In the genomic region with DNA sequence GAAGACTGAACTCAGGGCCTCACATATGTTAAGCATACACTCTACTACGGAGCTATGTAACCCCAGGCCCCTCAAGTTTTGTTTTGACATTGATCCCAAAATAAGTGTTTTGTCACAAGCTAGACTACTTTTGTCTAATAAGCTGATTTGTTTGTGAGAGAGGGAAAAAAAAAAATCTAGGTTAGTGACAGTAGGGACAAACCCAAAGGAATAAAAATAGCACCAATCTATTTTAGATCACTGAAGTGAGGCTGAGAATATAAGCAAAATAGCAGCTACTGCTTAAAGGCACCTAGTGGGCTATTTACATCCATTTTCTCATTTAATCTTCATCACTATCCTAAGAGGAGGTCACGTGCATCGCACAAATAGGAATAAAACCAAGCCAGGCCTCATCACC, we compare ENCODE assay signal across 9 mouse cellular contexts. TPM values are rescaled to one million over a fixed set of nuclear protein-coding genes. Genes with fewer than 3 reads are reported as not detected.
A peak's percentile ranks its signal among the peaks of the same experiment; 100 is the strongest.
DNase-seq lines count a peak whose midpoint lies in the region; ATAC-seq and TF ChIP-seq lines count a peak whose summit lies in the region.
"Had no signal": no experiment of that assay in that cellular context is flagged by ENCODE, and none has a peak within 500 bp of the region (broad histone marks: within the 10 kb centered on the region; RNA-seq: fewer than 3 reads in every experiment).

No protein-coding gene starts in this region.

- H3K9me3 ChIP-seq in lung, embryonic 14.5 days (ENCODE audit: low read depth, low read length): no peaks in the 10 kb centered on the region
- no peaks in the 10 kb centered on the region for H3K9me3 ChIP-seq in limb, embryonic 10.5 days (replicated peaks)
- no peaks in the 10 kb centered on the region for H3K9me3 ChIP-seq in neural tube, embryonic 14.5 days (ENCODE audit: control insufficient read depth, low read length)

- intact Hi-C loops in left cerebral cortex, postnatal 14 days (cut with DNase I): loop anchor here (5.0 kb wide), 1 partner anchor 178 kb away; a partner anchor contains a TSS

- no peaks in the 10 kb centered on the region for H3K27me3 ChIP-seq in lung, embryonic 14.5 days (ENCODE audit: insufficient read depth, low read length)
- H3K27me3 ChIP-seq in limb, embryonic 10.5 days (ENCODE audit: low read depth, poor library complexity, severe bottlenecking): no peaks in the 10 kb centered on the region
- H3K27me3 ChIP-seq in neural tube, embryonic 14.5 days (ENCODE audit: control insufficient read depth, insufficient read depth, low read length): no peaks in the 10 kb centered on the region

- no peak for DNase-seq in lung, embryonic 14.5 days
- DNase-seq in lung, postnatal 36 days: no peak
- DNase-seq in limb, embryonic 10.5 days (ENCODE audit: low spot score): no peak
- no peak for DNase-seq in left cerebral cortex, postnatal 14 days (ENCODE audit: low spot score in 2 of 2)

- TF ChIP-seq CTCF in lung, embryonic 14.5 days (IDR thresholded peaks at IDR 0.05; ENCODE audit: low read depth): no peak
- no peak for TF ChIP-seq CTCF in embryonic fibroblast, embryonic 13.5 days (IDR thresholded peaks at IDR 0.05; ENCODE audit: borderline replicate concordance, insufficient read depth, low read length)

- peaks cover 5% of the 10 kb centered on the region for H3K4me1 ChIP-seq in lung, embryonic 14.5 days (ENCODE audit: insufficient read depth)
- no peaks in the 10 kb centered on the region for H3K4me1 ChIP-seq in embryonic fibroblast, embryonic 13.5 days (ENCODE audit: control insufficient read depth, insufficient read depth, low read length)
- H3K4me1 ChIP-seq in limb, embryonic 10.5 days: peaks cover 39% of the 10 kb centered on the region
- H3K4me1 ChIP-seq in neural tube, embryonic 14.5 days (ENCODE audit: control insufficient read depth, insufficient read depth, low read length): peaks cover 8% of the 10 kb centered on the region

- 85% methylated on average over 3 of the region's 3 CpGs for WGBS in lung, embryonic 14.5 days
- 92% methylated on average over 3 of the region's 3 CpGs for WGBS in limb, embryonic 10.5 days
- WGBS in neural tube, embryonic 14.5 days: 90% methylated on average over 3 of the region's 3 CpGs

- H3K4me3 ChIP-seq in lung, embryonic 14.5 days (ENCODE audit: low read depth, low read length): peak overlapping the region; percentile 82
- H3K4me3 ChIP-seq in embryonic fibroblast, embryonic 13.5 days (ENCODE audit: insufficient read depth, low read length): peak overlapping the region; percentile 76
- peak overlapping the region; percentile 87 for H3K4me3 ChIP-seq in limb, embryonic 10.5 days
- H3K4me3 ChIP-seq in neural tube, embryonic 14.5 days (ENCODE audit: low read depth, low read length): no peak overlapping the region; the same call in 1 of the 2 replicates

- peak overlapping the region; percentile 94 for H3K4me2 ChIP-seq in lung, embryonic 14.5 days
- H3K4me2 ChIP-seq in neural tube, embryonic 14.5 days (ENCODE audit: low read depth, low read length): peak overlapping the region; percentile 98

- peak overlapping the region; percentile 73 for H3K9ac ChIP-seq in lung, embryonic 14.5 days
- peak overlapping the region; percentile 82; the same call in 1 of the 2 replicates for H3K9ac ChIP-seq in neural tube, embryonic 14.5 days (replicated peaks; ENCODE audit: low read depth, low read length)

- no peak overlapping the region for H3K27ac ChIP-seq in lung, embryonic 14.5 days (ENCODE audit: low read depth)
- H3K27ac ChIP-seq in embryonic fibroblast, embryonic 13.5 days (ENCODE audit: insufficient read depth, low read length): no peak overlapping the region
- H3K27ac ChIP-seq in limb, embryonic 10.5 days: no peak overlapping the region
- H3K27ac ChIP-seq in neural tube, embryonic 14.5 days (ENCODE audit: low read depth, low read length): no peak overlapping the region

- no peak for ATAC-seq in lung, embryonic 14.5 days (ENCODE audit: insufficient read depth)
- no peak for ATAC-seq in neural tube, embryonic 14.5 days (ENCODE audit: low read depth)
- no peak for ATAC-seq in granulocyte monocyte progenitor cell, adult 5-6 weeks (replicated peaks; ENCODE audit: poor library complexity, severe bottlenecking)
- no peak for ATAC-seq in cerebellum, adult (ENCODE audit: insufficient number of reproducible peaks, low FRiP score, low TSS enrichment)

- TF ChIP-seq POLR2A in embryonic fibroblast, embryonic 13.5 days (IDR thresholded peaks at IDR 0.05; ENCODE audit: low read depth, low read length): no peak

- H3K36me3 ChIP-seq in lung, embryonic 14.5 days (ENCODE audit: insufficient read depth): peaks cover 13% of the 10 kb centered on the region
- H3K36me3 ChIP-seq in limb, embryonic 10.5 days: peaks cover 42% of the 10 kb centered on the region
- H3K36me3 ChIP-seq in neural tube, embryonic 14.5 days (ENCODE audit: control insufficient read depth, insufficient read depth, low read length): no peaks in the 10 kb centered on the region

RNA-seq across cellular contexts. Expression of a gene that starts 1.4 kb away (rescaled TPM):
- 64.9 and 65.8 TPM in 2 replicates for polyA plus RNA-seq in lung, embryonic 14.5 days (2014; fragmentation: Nextera tagmentation; extraction: Ambion mirVana)
- polyA plus RNA-seq in embryonic fibroblast, embryonic 13.5 days (2011; ENCODE audit: insufficient read length, low read depth, missing spikeins): 23.4 and 24.8 TPM in 2 replicates
- polyA plus RNA-seq in limb, embryonic 10.5 days (2016; fragmentation: Nextera tagmentation; extraction: Ambion mirVana): 92.0 and 92.4 TPM in 2 replicates
- polyA plus RNA-seq in neural tube, embryonic 14.5 days (2014; fragmentation: Nextera tagmentation; extraction: Ambion mirVana): 68.7 and 71.3 TPM in 2 replicates
- 67.4 and 72.3 TPM in 2 replicates for total RNA-seq in granulocyte monocyte progenitor cell, adult 5-6 weeks (2014; fragmentation: Nextera tagmentation)
- 42.9 and 49.3 TPM in 2 replicates for total RNA-seq in granulocyte monocyte progenitor cell, adult 5-6 weeks (2017)
- total RNA-seq in left cerebral cortex, postnatal 14 days (2021): 10 to 100 TPM; 34.4 to 35.7 TPM

RNA-seq across cellular contexts. Expression of a gene that starts 22.2 kb away (rescaled TPM):
- polyA plus RNA-seq in lung, embryonic 14.5 days (2014; fragmentation: Nextera tagmentation; extraction: Ambion mirVana): 917 and 922 TPM in 2 replicates
- polyA plus RNA-seq in embryonic fibroblast, embryonic 13.5 days (2011; ENCODE audit: insufficient read length, low read depth, missing spikeins): 456 and 560 TPM in 2 replicates
- 862 and 928 TPM in 2 replicates for polyA plus RNA-seq in limb, embryonic 10.5 days (2016; fragmentation: Nextera tagmentation; extraction: Ambion mirVana)
- polyA plus RNA-seq in neural tube, embryonic 14.5 days (2014; fragmentation: Nextera tagmentation; extraction: Ambion mirVana): 1,130 and 1,330 TPM in 2 replicates
- 854 and 878 TPM in 2 replicates for total RNA-seq in granulocyte monocyte progenitor cell, adult 5-6 weeks (2014; fragmentation: Nextera tagmentation)
- 563 and 615 TPM in 2 replicates for total RNA-seq in granulocyte monocyte progenitor cell, adult 5-6 weeks (2017)
- total RNA-seq in left cerebral cortex, postnatal 14 days (2021): 1,000 to 10,000 TPM; 1,118 to 1,183 TPM

RNA-seq across cellular contexts. Expression of a gene that starts 27.6 kb away (rescaled TPM):
- 6.0 and 7.9 TPM in 2 replicates for polyA plus RNA-seq in lung, embryonic 14.5 days (2014; fragmentation: Nextera tagmentation; extraction: Ambion mirVana)
- polyA plus RNA-seq in embryonic fibroblast, embryonic 13.5 days (2011; ENCODE audit: insufficient read length, low read depth, missing spikeins): 10.3 and 11.6 TPM in 2 replicates
- polyA plus RNA-seq in limb, embryonic 10.5 days (2016; fragmentation: Nextera tagmentation; extraction: Ambion mirVana): 54.9 and 63.1 TPM in 2 replicates
- polyA plus RNA-seq in neural tube, embryonic 14.5 days (2014; fragmentation: Nextera tagmentation; extraction: Ambion mirVana): 8.4 and 10.8 TPM in 2 replicates
- 3.1 and 6.9 TPM in 2 replicates for total RNA-seq in granulocyte monocyte progenitor cell, adult 5-6 weeks (2014; fragmentation: Nextera tagmentation)
- total RNA-seq in granulocyte monocyte progenitor cell, adult 5-6 weeks (2017): 3.4 and 5.2 TPM in 2 replicates
- 10 to 100 TPM; 15.7 to 16.3 TPM for total RNA-seq in left cerebral cortex, postnatal 14 days (2021)
- total RNA-seq: monocyte, adult 5-6 weeks had no signal

RNA-seq across cellular contexts. Expression of a gene that starts 33.5 kb away (rescaled TPM):
- polyA plus RNA-seq in lung, embryonic 14.5 days (2014; fragmentation: Nextera tagmentation; extraction: Ambion mirVana): 206 and 221 TPM in 2 replicates
- 116 and 134 TPM in 2 replicates for polyA plus RNA-seq in embryonic fibroblast, embryonic 13.5 days (2011; ENCODE audit: insufficient read length, low read depth, missing spikeins)
- polyA plus RNA-seq in limb, embryonic 10.5 days (2016; fragmentation: Nextera tagmentation; extraction: Ambion mirVana): 252 and 263 TPM in 2 replicates
- polyA plus RNA-seq in neural tube, embryonic 14.5 days (2014; fragmentation: Nextera tagmentation; extraction: Ambion mirVana): 240 and 255 TPM in 2 replicates
- 61.0 and 61.2 TPM in 2 replicates for total RNA-seq in granulocyte monocyte progenitor cell, adult 5-6 weeks (2014; fragmentation: Nextera tagmentation)
- total RNA-seq in granulocyte monocyte progenitor cell, adult 5-6 weeks (2017): 63.0 and 69.0 TPM in 2 replicates
- 100 to 1,000 TPM; 268 to 271 TPM for total RNA-seq in left cerebral cortex, postnatal 14 days (2021)
